Mouse (Mus musculus): ENCODE measurements at regions not wholly inside any gene's neighbourhood (a gene's known extent, or its start where the extent isn't known, plus 50 kb on each side); places are given as distances from the start of the nearest gene placed in this dataset.

- no peaks in the 10 kb centered on the region for H3K36me3 ChIP-seq
- 70% methylated on average over 3 of the region's 3 CpGs for WGBS
- H3K4me1 ChIP-seq (replicated peaks) = no peaks in the 10 kb centered on the region
- H3K27me3 ChIP-seq = no peaks in the 10 kb centered on the region
- H3K9me3 ChIP-seq = no peaks in the 10 kb centered on the region
- H3K4me2 ChIP-seq = no peak overlapping the region
- no peak overlapping the region for H3K4me3 ChIP-seq
- no peak overlapping the region for H3K27ac ChIP-seq
- H3K9ac ChIP-seq = no peak overlapping the region
- no peak for ATAC-seq (ENCODE audit: low FRiP score)
These were observed 194.8 kb upstream of the Thsd7b start for GRCm38 (mm10) chr1:129078274-129078673.

GRCm38 (mm10) chr1:129057182-129057581 lies 215.9 kb upstream of the Thsd7b start:
- Histone ChIP-seq H3K27ac (no peak overlapping the region), H3K4me2 (no peak overlapping the region), H3K4me1 (replicated peaks) (no peaks in the 10 kb centered on the region), H3K36me3 (no peaks in the 10 kb centered on the region), H3K9me3 (no peaks in the 10 kb centered on the region), H3K27me3 (no peaks in the 10 kb centered on the region), H3K9ac (no peak overlapping the region), H3K4me3 (no peak overlapping the region)
- ATAC-seq (ENCODE audit: low FRiP score) = no peak
- WGBS = 84% methylated on average over 6 of the region's 6 CpGs

- no peak for ATAC-seq (ENCODE audit: low FRiP score)
- no peaks in the 10 kb centered on the region for H3K36me3 ChIP-seq
- no peaks in the 10 kb centered on the region for H3K4me1 ChIP-seq (replicated peaks)
- H3K4me3 ChIP-seq = no peak overlapping the region
- no peak overlapping the region for H3K4me2 ChIP-seq
- H3K27me3 ChIP-seq = no peaks in the 10 kb centered on the region
- H3K9ac ChIP-seq = no peak overlapping the region
- H3K27ac ChIP-seq = no peak overlapping the region
- no peaks in the 10 kb centered on the region for H3K9me3 ChIP-seq
These were observed 217.8 kb upstream of the Thsd7b start for GRCm38 (mm10) chr1:129055252-129055651.

- H3K4me3 ChIP-seq = no peak overlapping the region
- no peak overlapping the region for H3K9ac ChIP-seq
- no peak overlapping the region for H3K27ac ChIP-seq
- H3K4me2 ChIP-seq = no peak overlapping the region
- no peak for ATAC-seq (ENCODE audit: low FRiP score)
- no peaks in the 10 kb centered on the region for H3K36me3 ChIP-seq
- 55% methylated on average over 5 of the region's 5 CpGs for WGBS
- H3K27me3 ChIP-seq = no peaks in the 10 kb centered on the region
- no peaks in the 10 kb centered on the region for H3K4me1 ChIP-seq (replicated peaks)
- H3K9me3 ChIP-seq = no peaks in the 10 kb centered on the region
These were observed 239.4 kb upstream of the Thsd7b start for GRCm38 (mm10) chr1:129033707-129034106.

- H3K4me2 ChIP-seq = no peak overlapping the region
- peak; percentile 72; the same call in 1 of the 2 replicates for ATAC-seq (ENCODE audit: low FRiP score)
These were observed 267.2 kb upstream of the Thsd7b start for GRCm38 (mm10) chr1:129005899-129006298.

GRCm38 (mm10) chr1:129002286-129002685 lies 270.8 kb upstream of the Thsd7b start:
- ATAC-seq (ENCODE audit: low FRiP score) = no peak
- Histone ChIP-seq H3K4me1 (replicated peaks) (no peaks in the 10 kb centered on the region), H3K27me3 (no peaks in the 10 kb centered on the region), H3K9me3 (no peaks in the 10 kb centered on the region), H3K9ac (no peak overlapping the region), H3K36me3 (no peaks in the 10 kb centered on the region), H3K27ac (no peak overlapping the region), H3K4me2 (no peak overlapping the region), H3K4me3 (no peak overlapping the region)
- WGBS = 70% methylated on average over 2 of the region's 2 CpGs

More at GRCm38 (mm10) chr1:129005899-129006298, 267.2 kb upstream of the Thsd7b start:
- no peak overlapping the region for H3K4me3 ChIP-seq
- H3K27ac ChIP-seq = no peak overlapping the region
- H3K4me1 ChIP-seq (replicated peaks) = no peaks in the 10 kb centered on the region
- H3K9me3 ChIP-seq = no peaks in the 10 kb centered on the region
- no peaks in the 10 kb centered on the region for H3K36me3 ChIP-seq
- no peak overlapping the region for H3K9ac ChIP-seq
- H3K27me3 ChIP-seq = no peaks in the 10 kb centered on the region
- WGBS = 60% methylated on average over 1 of the region's 1 CpGs

GRCm38 (mm10) chr1:129001766-129002165 lies 271.3 kb upstream of the Thsd7b start:
- no peak for ATAC-seq (ENCODE audit: low FRiP score)
- Histone ChIP-seq H3K4me3 (no peak overlapping the region), H3K27ac (no peak overlapping the region), H3K27me3 (no peaks in the 10 kb centered on the region), H3K4me2 (no peak overlapping the region), H3K9ac (no peak overlapping the region), H3K9me3 (no peaks in the 10 kb centered on the region), H3K36me3 (no peaks in the 10 kb centered on the region), H3K4me1 (replicated peaks) (no peaks in the 10 kb centered on the region)

GRCm38 (mm10) chr1:128999741-129000517 lies 273.2 kb upstream of the Thsd7b start:
- Histone ChIP-seq H3K4me2 (no peak overlapping the region), H3K27ac (no peak overlapping the region), H3K4me1 (replicated peaks) (no peaks in the 10 kb centered on the region), H3K9ac (no peak overlapping the region), H3K4me3 (no peak overlapping the region), H3K36me3 (no peaks in the 10 kb centered on the region), H3K27me3 (no peaks in the 10 kb centered on the region), H3K9me3 (no peaks in the 10 kb centered on the region)
- 79% methylated on average over 5 of the region's 5 CpGs for WGBS
- no peak for ATAC-seq (ENCODE audit: low FRiP score)

GRCm38 (mm10) chr1:128994655-128995054 lies 278.4 kb upstream of the Thsd7b start:
- Histone ChIP-seq H3K27me3 (no peaks in the 10 kb centered on the region), H3K4me1 (replicated peaks) (no peaks in the 10 kb centered on the region), H3K36me3 (no peaks in the 10 kb centered on the region), H3K4me2 (no peak overlapping the region), H3K9me3 (no peaks in the 10 kb centered on the region), H3K4me3 (no peak overlapping the region), H3K9ac (no peak overlapping the region), H3K27ac (no peak overlapping the region)
- ATAC-seq (ENCODE audit: low FRiP score) = peak; percentile 78; the same call in 1 of the 2 replicates
- WGBS = 74% methylated on average over 6 of the region's 6 CpGs

GRCm38 (mm10) chr1:128983411-128983810 lies 289.7 kb upstream of the Thsd7b start:
- H3K27ac ChIP-seq = no peak overlapping the region
- no peak for ATAC-seq (ENCODE audit: low FRiP score)

GRCm38 (mm10) chr1:128975586-128975985 lies 297.5 kb upstream of the Thsd7b start:
- no peaks in the 10 kb centered on the region for H3K27me3 ChIP-seq
- no peak overlapping the region for H3K4me3 ChIP-seq
- no peaks in the 10 kb centered on the region for H3K4me1 ChIP-seq (replicated peaks)
- H3K9me3 ChIP-seq = no peaks in the 10 kb centered on the region
- no peak overlapping the region for H3K4me2 ChIP-seq
- no peak overlapping the region for H3K9ac ChIP-seq
- WGBS = 81% methylated on average over 1 of the region's 1 CpGs
- H3K36me3 ChIP-seq = no peaks in the 10 kb centered on the region
- H3K27ac ChIP-seq = no peak overlapping the region
- ATAC-seq (ENCODE audit: low FRiP score) = no peak

More at GRCm38 (mm10) chr1:128983411-128983810, 289.7 kb upstream of the Thsd7b start:
- no peak overlapping the region for H3K4me2 ChIP-seq
- no peaks in the 10 kb centered on the region for H3K36me3 ChIP-seq
- no peaks in the 10 kb centered on the region for H3K27me3 ChIP-seq
- H3K4me1 ChIP-seq (replicated peaks) = no peaks in the 10 kb centered on the region; the same call in 1 of the 2 replicates
- WGBS = 88% methylated on average over 2 of the region's 2 CpGs
- H3K9me3 ChIP-seq = no peaks in the 10 kb centered on the region
- no peak overlapping the region for H3K9ac ChIP-seq
- H3K4me3 ChIP-seq = no peak overlapping the region

- Histone ChIP-seq H3K9ac (no peak overlapping the region), H3K4me2 (no peak overlapping the region), H3K9me3 (no peaks in the 10 kb centered on the region), H3K4me3 (no peak overlapping the region), H3K4me1 (replicated peaks) (no peaks in the 10 kb centered on the region), H3K27me3 (no peaks in the 10 kb centered on the region), H3K36me3 (no peaks in the 10 kb centered on the region), H3K27ac (no peak overlapping the region)
- ATAC-seq (ENCODE audit: low FRiP score) = no peak
- WGBS = 45% methylated on average over 2 of the region's 2 CpGs
These were observed 321.7 kb upstream of the Thsd7b start for GRCm38 (mm10) chr1:128951436-128951835.

GRCm38 (mm10) chr1:128950512-128950911 lies 322.6 kb upstream of the Thsd7b start:
- H3K9ac ChIP-seq = no peak overlapping the region
- no peaks in the 10 kb centered on the region for H3K4me1 ChIP-seq (replicated peaks)
- no peaks in the 10 kb centered on the region for H3K27me3 ChIP-seq
- no peak overlapping the region for H3K4me3 ChIP-seq
- 82% methylated on average over 4 of the region's 4 CpGs for WGBS
- H3K4me2 ChIP-seq = no peak overlapping the region
- no peaks in the 10 kb centered on the region for H3K36me3 ChIP-seq
- ATAC-seq (ENCODE audit: low FRiP score) = no peak
- no peaks in the 10 kb centered on the region for H3K9me3 ChIP-seq
- no peak overlapping the region for H3K27ac ChIP-seq
